Comparison of ENCODE assay signal across 8 mouse cellular contexts in genomic region chr8:70216566-70216965, GRCm38 (mm10). TPM values are rescaled to one million over a fixed set of nuclear protein-coding genes. Genes with fewer than 3 reads are reported as not detected.
DNase-seq lines count a peak whose midpoint lies in the region; ATAC-seq lines count a peak whose summit lies in the region.
"Had no signal": no experiment of that assay in that cellular context is flagged by ENCODE, and none has a peak within 500 bp of the region (broad histone marks: within the 10 kb centered on the region; RNA-seq: fewer than 3 reads in every experiment).

No protein-coding gene starts in this region.

- H3K27ac ChIP-seq in intestine, embryonic 15.5 days: no peak overlapping the region
- H3K27ac ChIP-seq in forebrain, embryonic 11.5 days (ENCODE audit: low read depth, low read length): no peak overlapping the region
- H3K27ac ChIP-seq: heart, embryonic 15.5 days had no signal

- no peak overlapping the region for H3K4me2 ChIP-seq in intestine, embryonic 15.5 days (replicated peaks)
- H3K4me2 ChIP-seq in forebrain, embryonic 11.5 days (ENCODE audit: low read depth, low read length, severe bottlenecking): no peak overlapping the region
- H3K4me2 ChIP-seq: heart, embryonic 15.5 days had no signal

- no peaks in the 10 kb centered on the region for H3K9me3 ChIP-seq in intestine, embryonic 15.5 days
- no peaks in the 10 kb centered on the region for H3K9me3 ChIP-seq in forebrain, embryonic 11.5 days (ENCODE audit: control insufficient read depth, low read length)
- H3K9me3 ChIP-seq: heart, embryonic 15.5 days had no signal

- H3K36me3 ChIP-seq in intestine, embryonic 15.5 days: no peaks in the 10 kb centered on the region
- H3K36me3 ChIP-seq in forebrain, embryonic 11.5 days (ENCODE audit: control insufficient read depth, insufficient read depth, low read length): no peaks in the 10 kb centered on the region
- H3K36me3 ChIP-seq: heart, embryonic 15.5 days had no signal

- H3K27me3 ChIP-seq in intestine, embryonic 15.5 days (replicated peaks): no peaks in the 10 kb centered on the region
- H3K27me3 ChIP-seq in forebrain, embryonic 11.5 days (ENCODE audit: control insufficient read depth, insufficient read depth, low read length): no peaks in the 10 kb centered on the region; the same call in 1 of the 2 replicates
- H3K27me3 ChIP-seq: heart, embryonic 15.5 days had no signal

- no peak overlapping the region for H3K9ac ChIP-seq in intestine, embryonic 15.5 days
- no peak overlapping the region for H3K9ac ChIP-seq in forebrain, embryonic 11.5 days (ENCODE audit: low read length)
- H3K9ac ChIP-seq: heart, embryonic 15.5 days had no signal

- H3K4me3 ChIP-seq in intestine, embryonic 15.5 days (replicated peaks): no peak overlapping the region
- no peak overlapping the region for H3K4me3 ChIP-seq in forebrain, embryonic 11.5 days (ENCODE audit: low read depth, low read length)
- H3K4me3 ChIP-seq: heart, embryonic 15.5 days had no signal

- H3K4me1 ChIP-seq in intestine, embryonic 15.5 days (replicated peaks): no peaks in the 10 kb centered on the region
- H3K4me1 ChIP-seq in forebrain, embryonic 11.5 days (replicated peaks; ENCODE audit: control insufficient read depth, insufficient read depth, low read length): peaks cover 2% of the 10 kb centered on the region; the same call in 1 of the 2 replicates

- 53% methylated on average over 1 of the region's 1 CpGs for WGBS in intestine, embryonic 15.5 days
- WGBS in forebrain, embryonic 11.5 days: 82% methylated on average over 1 of the region's 1 CpGs

- no peak for ATAC-seq in intestine, embryonic 15.5 days
- ATAC-seq in forebrain, embryonic 11.5 days (replicated peaks; ENCODE audit: low FRiP score): no peak

- DNase-seq in 3134 (ENCODE audit: extremely low read depth, insufficient read length, low spot score) (peak; percentile 69), adipocyte (ENCODE audit: low spot score) (peak; percentile 97)
- DNase-seq in frontal cortex, postnatal 25 days (ENCODE audit: low spot score in 2 of 2): peak; percentile 32 to 55
- DNase-seq in layer of hippocampus, adult 11-12 months (ENCODE audit: low spot score): peak; percentile 87
- peak; percentile 91 for DNase-seq in lung, postnatal 10 days
- DNase-seq in forebrain, embryonic 11.5 days (ENCODE audit: low spot score): no peak

RNA-seq across cellular contexts. Expression of gene Slc25a42, which starts 4.5 kb away (rescaled TPM):
- polyA plus RNA-seq in intestine, embryonic 15.5 days (2015; fragmentation: Nextera tagmentation; extraction: Ambion mirVana): 5.8 and 6.0 TPM in 2 replicates
- 1.9 and 2.5 TPM in 2 replicates for polyA plus RNA-seq in forebrain, embryonic 11.5 days (2014; fragmentation: Nextera tagmentation; extraction: Ambion mirVana)

RNA-seq across cellular contexts. Expression of gene Sugp2, which starts 17.5 kb away (rescaled TPM):
- 20.6 and 23.0 TPM in 2 replicates for polyA plus RNA-seq in intestine, embryonic 15.5 days (2015; fragmentation: Nextera tagmentation; extraction: Ambion mirVana)
- polyA plus RNA-seq in forebrain, embryonic 11.5 days (2014; fragmentation: Nextera tagmentation; extraction: Ambion mirVana): 60.4 and 74.7 TPM in 2 replicates

RNA-seq across cellular contexts. Expression of gene Armc6, which starts 17.7 kb away (rescaled TPM):
- 25.4 and 26.4 TPM in 2 replicates for polyA plus RNA-seq in intestine, embryonic 15.5 days (2015; fragmentation: Nextera tagmentation; extraction: Ambion mirVana)
- polyA plus RNA-seq in forebrain, embryonic 11.5 days (2014; fragmentation: Nextera tagmentation; extraction: Ambion mirVana): 31.2 and 35.7 TPM in 2 replicates

RNA-seq across cellular contexts. Expression of gene Tmem161a, which starts 44.4 kb away (rescaled TPM):
- polyA plus RNA-seq in intestine, embryonic 15.5 days (2015; fragmentation: Nextera tagmentation; extraction: Ambion mirVana): 55.7 and 64.3 TPM in 2 replicates
- 42.5 and 45.1 TPM in 2 replicates for polyA plus RNA-seq in forebrain, embryonic 11.5 days (2014; fragmentation: Nextera tagmentation; extraction: Ambion mirVana)
